Mouse (Mus musculus) midbrain, embryonic 14.5 days (tissue): ENCODE measurements around the gene Fam102b. TPM values are rescaled to one million over a fixed set of nuclear protein-coding genes. Genes with fewer than 3 reads are reported as not detected.
A peak's percentile ranks its signal among the peaks of the same experiment; 100 is the strongest.

ENCODE experiments used
- ATAC-seq: fragments of 200-750 bp; cut with Nextera tagmentation; 2 replicates; pipeline ENCODE4 v1.8.0; 2017; ENCODE audit warnings: moderate number of reproducible peaks, moderate library complexity; ENCODE audit not compliant: low FRiP score, low TSS enrichment
- DNase-seq: peaks from one replicate; pipeline ENCODE4 v3.0.0-alpha.2; 2015
- H3K27ac ChIP-seq: fragments of 300-500 bp; sonication (generic); replicated peaks from 2 replicates; pipeline ENCODE4 v1.5.1; 2014; ENCODE audit warnings: mild to moderate bottlenecking, low read depth, low read length, moderate library complexity
- H3K27me3 ChIP-seq: fragments of 300-500 bp; sonication (generic); 2 replicates; pipeline ENCODE4 v1.6.1; 2014; ENCODE audit warnings: low read length, control low read depth, mixed read lengths; ENCODE audit not compliant: control insufficient read depth, insufficient read depth
- H3K36me3 ChIP-seq: fragments of 300-500 bp; sonication (generic); 2 replicates; pipeline ENCODE4 v1.6.1; 2014; ENCODE audit warnings: low read length, control low read depth; ENCODE audit not compliant: control insufficient read depth, insufficient read depth
- H3K4me1 ChIP-seq: fragments of 300-500 bp; sonication (generic); 2 replicates; pipeline ENCODE4 v1.6.1; 2014; ENCODE audit warnings: mild to moderate bottlenecking, antibody characterized with exemption, low read length, control low read depth; ENCODE audit not compliant: control insufficient read depth, insufficient read depth
- H3K4me2 ChIP-seq: fragments of 300-500 bp; sonication (generic); 2 replicates; pipeline ENCODE4 v1.6.1; 2014; ENCODE audit warnings: mild to moderate bottlenecking, low read length, moderate library complexity
- H3K4me3 ChIP-seq: fragments of 300-500 bp; sonication (generic); replicated peaks from 2 replicates; pipeline ENCODE4 v1.5.1; 2014; ENCODE audit warnings: low read depth, low read length
- H3K9ac ChIP-seq: fragments of 300-500 bp; sonication (generic); replicated peaks from 2 replicates; pipeline ENCODE4 v1.6.1; 2014; ENCODE audit warnings: mild to moderate bottlenecking, low read length, moderate library complexity
- H3K9me3 ChIP-seq: fragments of 300-500 bp; sonication (generic); 2 replicates; pipeline ENCODE4 v1.6.1; 2016; ENCODE audit warnings: low read length, control low read depth, mixed read lengths; ENCODE audit not compliant: control insufficient read depth
- WGBS: fragments of 180-500 bp; shearing (Covaris S2); extraction: QIAGEN DNeasy Blood & Tissue Kit; methylation state at CpG from one replicate; pipeline ENCODE4 v1.1.7; 2014; 5-methylcytosine and 5-hydroxymethylcytosine counted together
- polyA plus RNA-seq: library from polyadenylated mRNA; unstranded; fragments of >200 nt; fragmentation: Nextera tagmentation; extraction: Ambion mirVana; gene quantifications from 2 replicates; pipeline ENCODE4 v1.2.1, GENCODE M21; 2014

Gene Fam102b
- polyA plus RNA-seq, 1 experiment from 2014 or later, result 19.6 TPM

- H3K9me3 ChIP-seq, result no peaks in the 10 kb centered on the region
- no peaks in the 10 kb centered on the region for H3K4me1 ChIP-seq
- no peak overlapping the region for H3K4me2 ChIP-seq
- DNase-seq, result no peak
- no peaks in the 10 kb centered on the region for H3K27me3 ChIP-seq
- no peak overlapping the region for H3K27ac ChIP-seq
- 95% methylated on average over 13 of the region's 13 CpGs for WGBS
- peaks cover 51% of the 10 kb centered on the region for H3K36me3 ChIP-seq
- no peak overlapping the region for H3K9ac ChIP-seq
- ATAC-seq, result no peak
- no peak overlapping the region for H3K4me3 ChIP-seq
Measured at GRCm38 (mm10) chr3:108977340-108978030, 49.9 kb downstream of the Fam102b start.

GRCm38 (mm10) chr3:108974920-108975485 lies 52.4 kb downstream of the Fam102b start:
- DNase-seq (no peak), ATAC-seq (no peak)
- Histone ChIP-seq H3K4me3 (no peak overlapping the region), H3K36me3 (peaks cover 46% of the 10 kb centered on the region), H3K9ac (no peak overlapping the region), H3K27ac (no peak overlapping the region), H3K27me3 (no peaks in the 10 kb centered on the region), H3K9me3 (no peaks in the 10 kb centered on the region), H3K4me2 (no peak overlapping the region), H3K4me1 (no peaks in the 10 kb centered on the region)
- 92% methylated on average over 15 of the region's 15 CpGs for WGBS

- 81% methylated on average over 13 of the region's 13 CpGs for WGBS
- DNase-seq (no peak), ATAC-seq (no peak)
- no peaks in the 10 kb centered on the region for H3K9me3 ChIP-seq
- no peaks in the 10 kb centered on the region for H3K27me3 ChIP-seq
- no peak overlapping the region for H3K9ac ChIP-seq
- no peaks in the 10 kb centered on the region for H3K4me1 ChIP-seq
- H3K27ac ChIP-seq, result no peak overlapping the region
- peaks cover 38% of the 10 kb centered on the region for H3K36me3 ChIP-seq
- no peak overlapping the region for H3K4me3 ChIP-seq
- H3K4me2 ChIP-seq, result no peak overlapping the region
Measured at GRCm38 (mm10) chr3:108973980-108974660, 53.3 kb downstream of the Fam102b start.

DNA sequence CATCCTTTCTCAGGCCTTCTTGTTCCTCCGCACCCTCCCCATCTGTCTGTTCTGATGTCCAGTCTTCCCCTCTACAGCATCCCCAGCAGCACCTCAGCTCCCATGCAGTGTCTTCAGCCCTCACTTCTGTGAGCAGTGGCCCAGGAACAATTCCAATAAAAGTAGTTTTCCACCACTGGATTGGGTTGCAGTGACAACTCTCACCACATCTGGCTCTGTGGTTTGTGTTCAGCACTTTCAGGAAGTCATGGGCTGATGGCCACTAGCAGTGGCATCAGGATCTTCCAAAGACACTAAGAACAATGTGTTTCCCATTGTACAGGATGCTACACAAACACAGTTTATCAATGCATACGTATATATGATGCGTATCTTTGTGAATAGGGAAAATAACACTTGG lies 61.4 kb downstream of the Fam102b start:
- H3K4me3 ChIP-seq, result no peak overlapping the region
- WGBS, result 97% methylated on average over 3 of the region's 3 CpGs
- no peak overlapping the region for H3K4me2 ChIP-seq
- no peak overlapping the region for H3K9ac ChIP-seq
- H3K27ac ChIP-seq, result no peak overlapping the region
- ATAC-seq (no peak), DNase-seq (no peak)
- H3K36me3 ChIP-seq, result no peaks in the 10 kb centered on the region
- H3K4me1 ChIP-seq, result peaks cover 14% of the 10 kb centered on the region
- no peaks in the 10 kb centered on the region for H3K9me3 ChIP-seq
- H3K27me3 ChIP-seq, result no peaks in the 10 kb centered on the region

DNA sequence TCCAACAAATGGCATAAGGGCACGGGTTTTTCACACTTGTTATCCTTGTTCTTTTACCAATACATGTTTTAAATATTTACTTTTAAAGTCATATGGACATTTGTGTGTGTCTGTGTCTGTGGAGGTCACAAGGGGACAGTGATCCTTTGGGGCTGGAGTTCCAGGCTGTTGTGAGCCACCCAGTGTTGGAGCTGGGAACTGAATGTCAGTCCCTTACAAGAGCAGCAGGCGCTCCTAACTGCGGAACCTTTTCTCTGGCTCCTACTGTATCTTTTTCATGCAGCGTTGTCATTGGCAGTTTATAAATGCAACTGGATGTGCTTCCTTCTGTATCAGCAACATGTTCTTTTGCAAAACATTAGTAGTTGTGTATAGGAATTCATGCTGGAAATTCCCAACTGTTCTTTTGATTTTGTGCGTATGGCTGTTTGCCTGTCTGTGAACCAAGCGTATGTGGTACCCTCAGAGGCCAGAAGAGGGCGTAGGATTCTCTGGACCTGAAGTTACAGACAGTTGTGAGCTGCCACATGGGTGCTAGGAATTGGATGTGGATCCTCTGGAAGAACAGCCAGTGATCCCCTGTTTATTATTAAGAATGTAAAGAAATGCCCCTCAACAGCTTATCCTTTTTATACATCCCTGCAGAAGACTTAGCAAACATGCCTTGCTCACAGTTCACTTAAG lies 62.9 kb downstream of the Fam102b start:
- WGBS, result 79% methylated on average over 7 of the region's 7 CpGs
- Histone ChIP-seq H3K4me3 (no peak overlapping the region), H3K4me1 (peaks cover 15% of the 10 kb centered on the region), H3K36me3 (no peaks in the 10 kb centered on the region), H3K9ac (no peak overlapping the region), H3K27ac (no peak overlapping the region), H3K27me3 (no peaks in the 10 kb centered on the region), H3K4me2 (no peak overlapping the region), H3K9me3 (no peaks in the 10 kb centered on the region)
- ATAC-seq, result no peak
- no peak for DNase-seq

GRCm38 (mm10) chr3:108963776-108964175 lies 63.6 kb downstream of the Fam102b start:
- Histone ChIP-seq H3K4me3 (no peak overlapping the region), H3K4me2 (no peak overlapping the region), H3K27ac (no peak overlapping the region), H3K4me1 (peaks cover 15% of the 10 kb centered on the region), H3K9me3 (no peaks in the 10 kb centered on the region), H3K27me3 (no peaks in the 10 kb centered on the region), H3K9ac (no peak overlapping the region), H3K36me3 (no peaks in the 10 kb centered on the region)
- ATAC-seq (no peak), DNase-seq (no peak)
- WGBS, result 79% methylated on average over 3 of the region's 3 CpGs

GRCm38 (mm10) chr3:108963278-108963677 lies 64.1 kb downstream of the Fam102b start:
- no peak overlapping the region for H3K9ac ChIP-seq
- H3K4me3 ChIP-seq, result no peak overlapping the region
- DNase-seq, result no peak
- no peaks in the 10 kb centered on the region for H3K36me3 ChIP-seq
- no peaks in the 10 kb centered on the region for H3K9me3 ChIP-seq
- H3K27ac ChIP-seq, result no peak overlapping the region
- WGBS, result 83% methylated on average over 3 of the region's 3 CpGs
- H3K4me2 ChIP-seq, result no peak overlapping the region
- no peak for ATAC-seq
- peaks cover 15% of the 10 kb centered on the region for H3K4me1 ChIP-seq
- H3K27me3 ChIP-seq, result no peaks in the 10 kb centered on the region

- H3K9ac ChIP-seq, result peak overlapping the region; percentile 38
Measured at GRCm38 (mm10) chr3:108961655-108962054, 65.8 kb downstream of the Fam102b start.

More at GRCm38 (mm10) chr3:108961655-108962054, 65.8 kb downstream of the Fam102b start:
- Histone ChIP-seq H3K9me3 (no peaks in the 10 kb centered on the region), H3K27ac (peak overlapping the region; percentile 77), H3K36me3 (no peaks in the 10 kb centered on the region), H3K4me2 (peak overlapping the region; percentile 50), H3K27me3 (no peaks in the 10 kb centered on the region), H3K4me1 (peaks cover 15% of the 10 kb centered on the region), H3K4me3 (peak overlapping the region; percentile 16; the same call in 1 of the 2 replicates)
- DNase-seq, result no peak
- WGBS, result 7% methylated on average over 6 of the region's 6 CpGs
- peak; percentile 59; the same call in 1 of the 2 replicates for ATAC-seq
